Mouse (Mus musculus) right cerebral cortex, postnatal 14 days (tissue): Measurements from ENCODE around the gene Btbd35f27.
"Not testable (repeated sequence)": the region's sequence is repeated elsewhere in the genome, so short reads cannot be mapped to it uniquely, and the experiment has no call there.

Experiments
- DNase-seq: peaks from one replicate; pipeline ENCODE4 v3.0.0; 2022

The Btbd35f27 gene

DNA sequence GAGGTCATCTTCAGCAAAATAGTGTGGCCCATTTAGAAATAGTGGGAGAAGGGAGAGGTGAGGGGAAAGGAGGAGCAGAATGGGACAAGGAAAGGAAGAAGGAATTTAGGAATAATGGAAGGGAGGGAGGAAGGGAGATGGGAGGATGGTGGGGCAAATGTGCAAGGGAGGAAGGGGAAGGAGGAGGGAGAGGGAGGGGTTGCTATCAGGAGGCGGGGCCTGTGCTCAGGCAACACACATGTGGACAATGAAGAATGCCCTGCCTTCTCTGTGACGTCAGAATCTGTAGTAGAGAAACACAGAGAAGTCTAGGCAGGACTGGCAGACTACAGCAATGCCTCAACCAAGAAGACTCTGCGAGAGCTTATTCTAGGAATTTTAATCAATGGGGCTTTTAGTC is at the start of gene Btbd35f27:
TSS of gene Btbd35f27 (plus strand) at position 301 of the 400 bp plus-strand sequence.
- DNase-seq = not testable (repeated sequence)
